Mouse (Mus musculus) forebrain, embryonic 15.5 days (tissue): ENCODE measurements around the gene Afmid. TPM values are rescaled to one million over a fixed set of nuclear protein-coding genes. Genes with fewer than 3 reads are reported as not detected.
"Not testable (repeated sequence)": the region's sequence is repeated elsewhere in the genome, so short reads cannot be mapped to it uniquely, and the experiment has no call there.

ENCODE experiments used
- ATAC-seq: fragments of 200-750 bp; cut with Nextera tagmentation; replicated peaks from 2 replicates; pipeline ENCODE4 v1.8.0; 2017; ENCODE audit warnings: mild to moderate bottlenecking, moderate TSS enrichment, moderate library complexity
- H3K27ac ChIP-seq: fragments of 300-500 bp; sonication (generic); replicated peaks from 2 replicates; pipeline ENCODE4 v1.5.1; 2015; ENCODE audit warnings: mild to moderate bottlenecking, inconsistent platforms
- H3K27me3 ChIP-seq: fragments of 300-500 bp; sonication (generic); 2 replicates; pipeline ENCODE4 v1.6.1; 2015; ENCODE audit warnings: inconsistent platforms
- H3K36me3 ChIP-seq: fragments of 300-500 bp; sonication (generic); 2 replicates; pipeline ENCODE4 v1.6.1; 2015; ENCODE audit warnings: mild to moderate bottlenecking, inconsistent platforms
- H3K4me1 ChIP-seq: fragments of 300-500 bp; sonication (generic); 2 replicates; pipeline ENCODE4 v1.6.1; 2015; ENCODE audit warnings: inconsistent platforms
- H3K4me2 ChIP-seq: fragments of 300-500 bp; sonication (generic); replicated peaks from 2 replicates; pipeline ENCODE4 v1.6.1; 2015; ENCODE audit warnings: mild to moderate bottlenecking, inconsistent platforms
- H3K4me3 ChIP-seq: fragments of 300-500 bp; sonication (generic); 2 replicates; pipeline ENCODE4 v1.5.1; 2015; ENCODE audit warnings: mild to moderate bottlenecking, inconsistent platforms
- H3K9ac ChIP-seq: fragments of 300-500 bp; sonication (generic); replicated peaks from 2 replicates; pipeline ENCODE4 v1.6.1; 2015; ENCODE audit warnings: mild to moderate bottlenecking, inconsistent platforms
- H3K9me3 ChIP-seq: fragments of 300-500 bp; sonication (generic); 2 replicates; pipeline ENCODE4 v1.6.1; 2016; ENCODE audit warnings: inconsistent platforms
- whole genome bisulfite sequencing: fragments of 180-500 bp; shearing (Covaris S2); methylation state at CpG from one replicate; pipeline ENCODE4 v1.1.7; 2015; ENCODE audit warnings: mixed read lengths; 5-methylcytosine and 5-hydroxymethylcytosine counted together
- polyA plus RNA-seq: library from polyadenylated mRNA; unstranded; fragments of >200 nt; fragmentation: Nextera tagmentation; extraction: Ambion mirVana; gene quantifications from 2 replicates; pipeline ENCODE4 v1.2.1, GENCODE M21; 2015

Gene Afmid
- polyA plus RNA-seq, 1 experiment from 2014 or later: 5.3 TPM

DNA sequence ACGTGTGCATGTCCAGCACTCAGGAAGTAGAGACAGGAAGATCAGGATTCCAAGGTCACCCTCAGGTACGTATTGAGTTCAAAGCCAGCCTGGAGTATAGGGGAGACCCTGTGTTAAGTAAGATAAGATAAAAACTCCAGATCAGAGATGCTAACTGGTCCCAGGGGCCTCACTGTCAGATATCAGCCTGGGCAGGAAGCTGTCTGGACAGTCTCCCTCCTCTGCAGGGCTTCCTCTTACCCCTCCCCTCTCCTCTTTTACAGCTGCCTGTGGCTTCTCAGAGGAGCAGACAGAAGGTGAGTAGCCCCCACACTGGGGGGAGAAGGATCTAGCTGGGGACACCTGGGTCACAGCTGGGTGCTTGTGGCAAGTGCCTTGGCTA, 27.6 kb upstream of the Afmid start:
- WGBS: 68% methylated on average over 2 of the region's 2 CpGs
- no peak for ATAC-seq
- Histone ChIP-seq H3K36me3 (no peaks in the 10 kb centered on the region), H3K27ac (no peak overlapping the region), H3K9me3 (no peaks in the 10 kb centered on the region), H3K4me1 (no peaks in the 10 kb centered on the region), H3K4me3 (no peak overlapping the region), H3K4me2 (no peak overlapping the region), H3K9ac (no peak overlapping the region), H3K27me3 (no peaks in the 10 kb centered on the region)

DNA sequence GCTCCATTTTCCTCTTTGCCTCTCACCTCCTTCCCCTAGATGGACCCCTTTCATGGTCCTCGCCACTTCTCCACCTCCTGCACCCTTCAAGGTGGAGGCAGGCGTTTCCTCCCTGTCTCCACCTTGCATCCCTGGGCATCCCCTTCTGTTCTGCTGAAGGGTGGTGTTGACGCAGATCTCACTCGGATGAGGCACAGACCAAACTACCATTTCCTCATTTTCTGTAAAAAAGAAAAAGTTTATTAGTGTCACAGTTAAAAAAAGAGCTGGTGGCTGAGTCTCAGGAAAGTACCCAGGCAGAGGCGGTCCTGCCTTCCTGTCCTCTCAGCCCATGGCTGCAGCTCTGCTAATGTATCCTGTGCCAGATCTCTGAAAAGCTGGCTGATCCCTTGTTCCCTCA, 26.6 kb upstream of the Afmid start:
- H3K4me2 ChIP-seq: no peak overlapping the region
- no peaks in the 10 kb centered on the region for H3K27me3 ChIP-seq
- no peak overlapping the region for H3K27ac ChIP-seq
- no peak overlapping the region for H3K4me3 ChIP-seq
- no peaks in the 10 kb centered on the region for H3K36me3 ChIP-seq
- no peak for ATAC-seq
- no peak overlapping the region for H3K9ac ChIP-seq
- 67% methylated on average over 5 of the region's 5 CpGs for WGBS
- H3K9me3 ChIP-seq: no peaks in the 10 kb centered on the region
- no peaks in the 10 kb centered on the region for H3K4me1 ChIP-seq

DNA sequence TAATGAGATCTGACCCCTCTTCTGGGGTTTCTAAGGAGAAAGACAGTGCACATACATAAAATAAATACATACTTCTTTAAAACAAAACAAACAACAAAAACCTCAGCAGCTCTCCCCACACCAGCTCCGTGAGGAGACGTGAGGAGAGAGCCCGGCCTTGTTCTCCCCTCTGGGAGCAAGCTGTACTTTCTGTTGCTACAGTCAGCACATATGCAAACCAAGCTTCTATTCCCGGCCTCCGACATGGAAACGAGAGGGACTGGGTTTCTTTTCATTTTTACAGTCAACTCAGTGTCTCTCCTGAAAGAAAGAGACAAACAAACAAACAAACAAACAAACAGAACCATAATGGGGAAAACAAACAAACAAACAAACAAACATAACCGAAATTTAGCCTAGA, 25.7 kb upstream of the Afmid start:
- 86% methylated on average over 7 of the region's 7 CpGs for WGBS
- H3K4me2 ChIP-seq: no peak overlapping the region
- no peaks in the 10 kb centered on the region for H3K27me3 ChIP-seq
- H3K9me3 ChIP-seq: no peaks in the 10 kb centered on the region
- ATAC-seq: no peak
- no peak overlapping the region for H3K9ac ChIP-seq
- no peaks in the 10 kb centered on the region for H3K4me1 ChIP-seq
- H3K27ac ChIP-seq: no peak overlapping the region
- no peak overlapping the region for H3K4me3 ChIP-seq
- H3K36me3 ChIP-seq: no peaks in the 10 kb centered on the region

DNA sequence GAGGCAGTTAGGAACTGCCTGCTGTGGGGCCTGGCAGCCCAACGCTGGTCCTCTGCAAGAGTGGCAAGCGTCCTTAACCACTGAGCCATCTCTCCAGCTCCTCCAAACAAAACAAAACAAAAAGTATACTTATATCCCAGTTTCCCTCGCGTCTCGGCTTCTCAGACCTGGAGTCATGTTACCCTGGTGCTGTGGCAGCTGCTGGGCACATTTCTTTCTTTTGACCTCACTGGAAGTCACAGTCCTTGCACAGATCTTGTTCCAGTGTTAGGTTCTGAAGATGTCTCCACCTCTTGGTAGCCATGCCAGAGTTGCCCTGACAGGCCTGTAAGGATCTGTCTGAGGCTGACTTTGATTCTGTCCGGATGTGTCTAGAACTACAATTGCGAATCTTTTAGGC, 24.1 kb upstream of the Afmid start:
- no peak for ATAC-seq
- 84% methylated on average over 7 of the region's 7 CpGs for WGBS

GRCm38 (mm10) chr11:117803166-117803688, 22.5 kb upstream of the Afmid start:
- 100% methylated on average over 3 of the region's 3 CpGs for WGBS
- Histone ChIP-seq H3K9ac (no peak overlapping the region), H3K27ac (no peak overlapping the region)

More for the DNA sequence above, 24.1 kb upstream of the Afmid start:
- H3K9me3 ChIP-seq: no peaks in the 10 kb centered on the region
- no peaks in the 10 kb centered on the region for H3K36me3 ChIP-seq
- H3K4me1 ChIP-seq: no peaks in the 10 kb centered on the region
- H3K9ac ChIP-seq: no peak overlapping the region
- H3K4me2 ChIP-seq: no peak overlapping the region
- no peak overlapping the region for H3K27ac ChIP-seq
- no peaks in the 10 kb centered on the region for H3K27me3 ChIP-seq
- H3K4me3 ChIP-seq: no peak overlapping the region

GRCm38 (mm10) chr11:117806781-117807180, 18.9 kb upstream of the Afmid start:
- WGBS: 93% methylated on average over 6 of the region's 6 CpGs
- H3K27ac ChIP-seq: no peak overlapping the region
- H3K4me3 ChIP-seq: no peak overlapping the region
- no peaks in the 10 kb centered on the region for H3K36me3 ChIP-seq
- ATAC-seq: no peak
- H3K4me1 ChIP-seq: peaks cover 21% of the 10 kb centered on the region
- H3K9ac ChIP-seq: no peak overlapping the region
- H3K4me2 ChIP-seq: no peak overlapping the region
- no peaks in the 10 kb centered on the region for H3K9me3 ChIP-seq
- H3K27me3 ChIP-seq: peaks cover 8% of the 10 kb centered on the region; the same call in 1 of the 2 replicates

More at GRCm38 (mm10) chr11:117803166-117803688, 22.5 kb upstream of the Afmid start:
- no peaks in the 10 kb centered on the region for H3K27me3 ChIP-seq
- ATAC-seq: no peak
- no peak overlapping the region for H3K4me3 ChIP-seq
- H3K4me1 ChIP-seq: no peaks in the 10 kb centered on the region
- no peaks in the 10 kb centered on the region for H3K9me3 ChIP-seq
- no peak overlapping the region for H3K4me2 ChIP-seq
- no peaks in the 10 kb centered on the region for H3K36me3 ChIP-seq

GRCm38 (mm10) chr11:117809407-117810311, 16.1 kb upstream of the Afmid start, which contains the start of the genes Gm20708 and Syngr2:
TSS of gene Gm20708 (plus strand) at chr11:117809668.
TSS of gene Syngr2 (plus strand) at chr11:117809668.
- under 1% methylated on average over 68 of the region's 75 CpGs for WGBS
- H3K4me3 ChIP-seq: peak within 1 kb of the TSS; percentile 59
- peak within 1 kb of the TSS; percentile 24; the same call in 1 of the 2 replicates for H3K27ac ChIP-seq
- H3K4me2 ChIP-seq: peak within 1 kb of the TSS; percentile 92
- peak within 1 kb of the TSS; percentile 61 for H3K9ac ChIP-seq
- peaks cover 21% of the 10 kb centered on the region for H3K4me1 ChIP-seq
- ATAC-seq: peak; percentile 71
- no peaks in the 10 kb centered on the region for H3K9me3 ChIP-seq
- H3K36me3 ChIP-seq: no peaks in the 10 kb centered on the region
- peaks cover 8% of the 10 kb centered on the region; the same call in 1 of the 2 replicates for H3K27me3 ChIP-seq

- H3K9me3 ChIP-seq: no peaks in the 10 kb centered on the region
- peak overlapping the region; percentile 59 for H3K4me3 ChIP-seq
- H3K36me3 ChIP-seq: no peaks in the 10 kb centered on the region
- H3K4me1 ChIP-seq: peaks cover 21% of the 10 kb centered on the region
- H3K27ac ChIP-seq: peak overlapping the region; percentile 24; the same call in 1 of the 2 replicates
- WGBS: under 1% methylated on average over 21 of the region's 21 CpGs
- H3K9ac ChIP-seq: peak overlapping the region; percentile 61
- H3K27me3 ChIP-seq: peaks cover 8% of the 10 kb centered on the region; the same call in 1 of the 2 replicates
- H3K4me2 ChIP-seq: peak overlapping the region; percentile 92
- ATAC-seq: peak; percentile 83
Measured at GRCm38 (mm10) chr11:117810401-117811046, 15.2 kb upstream of the Afmid start.

GRCm38 (mm10) chr11:117813867-117814266, 11.9 kb upstream of the Afmid start:
- Histone ChIP-seq H3K4me1 (peaks cover 21% of the 10 kb centered on the region), H3K4me3 (no peak overlapping the region), H3K9me3 (no peaks in the 10 kb centered on the region), H3K9ac (no peak overlapping the region), H3K27ac (no peak overlapping the region), H3K27me3 (peaks cover 6% of the 10 kb centered on the region; the same call in 1 of the 2 replicates), H3K36me3 (peaks cover 3% of the 10 kb centered on the region; the same call in 1 of the 2 replicates), H3K4me2 (no peak overlapping the region)
- 74% methylated on average over 5 of the region's 5 CpGs for WGBS
- ATAC-seq: no peak

GRCm38 (mm10) chr11:117814704-117815366, 10.9 kb upstream of the Afmid start:
- H3K4me1 ChIP-seq: peaks cover 17% of the 10 kb centered on the region
- no peak overlapping the region for H3K9ac ChIP-seq
- no peak overlapping the region for H3K4me3 ChIP-seq
- WGBS: 92% methylated on average over 6 of the region's 6 CpGs
- no peaks in the 10 kb centered on the region for H3K9me3 ChIP-seq
- no peak for ATAC-seq
- no peak overlapping the region for H3K4me2 ChIP-seq
- peaks cover 3% of the 10 kb centered on the region; the same call in 1 of the 2 replicates for H3K36me3 ChIP-seq
- no peaks in the 10 kb centered on the region for H3K27me3 ChIP-seq
- H3K27ac ChIP-seq: no peak overlapping the region

DNA sequence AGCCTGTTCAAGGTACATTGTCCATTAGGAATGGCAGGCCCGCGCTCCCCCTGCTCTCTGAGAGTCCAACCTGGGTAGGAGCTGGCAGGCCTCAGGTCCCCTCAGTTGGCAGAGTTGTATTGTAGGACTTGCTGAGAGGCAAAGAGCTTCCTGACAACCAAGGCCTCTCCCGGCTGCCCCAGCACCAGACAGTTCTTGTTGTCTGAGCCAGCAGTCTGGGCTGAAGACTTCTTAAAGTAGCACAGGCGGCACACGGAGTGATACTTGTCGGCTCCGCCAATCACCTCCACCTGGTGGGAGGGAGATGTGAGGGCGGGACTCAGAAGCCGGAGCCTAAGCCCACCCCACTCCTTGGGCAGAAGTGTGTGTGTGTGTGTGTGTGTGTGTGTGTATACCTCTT, 9.9 kb upstream of the Afmid start:
- H3K4me1 ChIP-seq, ATAC-seq, H3K27me3 ChIP-seq, H3K4me2 ChIP-seq, H3K9ac ChIP-seq, H3K9me3 ChIP-seq, H3K27ac ChIP-seq, H3K36me3 ChIP-seq, H3K4me3 ChIP-seq: not testable (repeated sequence)
- WGBS: 87% methylated on average over 9 of the region's 9 CpGs
